Mouse (Mus musculus): Measurements from ENCODE around the gene Dnaja2. TPM values are rescaled to one million over a fixed set of nuclear protein-coding genes. Genes with fewer than 3 reads are reported as not detected.

Gene Dnaja2
- polyA plus RNA-seq, 1 experiment: 10.9 TPM

GRCm38 (mm10) chr8:85559201-85559600, 4.1 kb upstream of the Dnaja2 start:
- DNase-seq: no peak
- Histone ChIP-seq H3K4me3 (replicated peaks; ENCODE audit: extremely low read depth, low read depth, low read length) (no peak overlapping the region), H3K4me1 (ENCODE audit: control insufficient read depth, insufficient read depth, low read length) (peaks cover 8% of the 10 kb centered on the region)
- 94% methylated on average over 1 of the region's 1 CpGs for WGBS
- no peak for TF ChIP-seq POLR2A (IDR thresholded peaks at IDR 0.05; ENCODE audit: borderline replicate concordance, extremely low read depth, low read depth, low read length)
- no peak for TF ChIP-seq CTCF (IDR thresholded peaks at IDR 0.05; ENCODE audit: insufficient read depth, low read length)

- Histone ChIP-seq H3K4me3 (replicated peaks; ENCODE audit: extremely low read depth, low read depth, low read length) (no peak overlapping the region), H3K4me1 (ENCODE audit: control insufficient read depth, insufficient read depth, low read length) (peaks cover 10% of the 10 kb centered on the region)
- 33% methylated on average over 3 of the region's 3 CpGs for WGBS
Observed at GRCm38 (mm10) chr8:85557601-85557986, 2.5 kb upstream of the Dnaja2 start.

GRCm38 (mm10) chr8:85556986-85557600, 1.9 kb upstream of the Dnaja2 start:
- TF ChIP-seq CTCF (IDR thresholded peaks at IDR 0.05; ENCODE audit: insufficient read depth, low read length): no peak
- no peak for TF ChIP-seq POLR2A (IDR thresholded peaks at IDR 0.05; ENCODE audit: borderline replicate concordance, extremely low read depth, low read depth, low read length)
- H3K4me3 ChIP-seq (replicated peaks; ENCODE audit: extremely low read depth, low read depth, low read length): no peak overlapping the region
- WGBS: 67% methylated on average over 2 of the region's 2 CpGs
- peaks cover 10% of the 10 kb centered on the region for H3K4me1 ChIP-seq (ENCODE audit: control insufficient read depth, insufficient read depth, low read length)
- DNase-seq: no peak

More at GRCm38 (mm10) chr8:85557601-85557986, 2.5 kb upstream of the Dnaja2 start:
- DNase-seq: no peak
- TF ChIP-seq CTCF (IDR thresholded peaks at IDR 0.05; ENCODE audit: insufficient read depth, low read length) (no peak), POLR2A (IDR thresholded peaks at IDR 0.05; ENCODE audit: borderline replicate concordance, extremely low read depth, low read depth, low read length) (no peak)

GRCm38 (mm10) chr8:85554391-85555180, 558 bp downstream of the Dnaja2 start:
- Histone ChIP-seq H3K4me3 (replicated peaks; ENCODE audit: extremely low read depth, low read depth, low read length) (peak overlapping the region; percentile 88), H3K4me1 (ENCODE audit: control insufficient read depth, insufficient read depth, low read length) (peaks cover 10% of the 10 kb centered on the region)
- peak; percentile 17 for DNase-seq
- no peak for TF ChIP-seq CTCF (IDR thresholded peaks at IDR 0.05; ENCODE audit: insufficient read depth, low read length)
- TF ChIP-seq POLR2A (IDR thresholded peaks at IDR 0.05; ENCODE audit: borderline replicate concordance, extremely low read depth, low read depth, low read length): no peak
- WGBS: 1% methylated on average over 65 of the region's 66 CpGs

- Histone ChIP-seq H3K4me1 (ENCODE audit: control insufficient read depth, insufficient read depth, low read length) (peaks cover 7% of the 10 kb centered on the region), H3K4me3 (replicated peaks; ENCODE audit: extremely low read depth, low read depth, low read length) (no peak overlapping the region)
- no peak for DNase-seq
- 93% methylated on average over 1 of the region's 1 CpGs for WGBS
- TF ChIP-seq POLR2A (IDR thresholded peaks at IDR 0.05; ENCODE audit: borderline replicate concordance, extremely low read depth, low read depth, low read length) (no peak), CTCF (IDR thresholded peaks at IDR 0.05; ENCODE audit: insufficient read depth, low read length) (no peak)
Observed at GRCm38 (mm10) chr8:85551934-85552333, 3.2 kb downstream of the Dnaja2 start.

GRCm38 (mm10) chr8:85536332-85536731, 18.8 kb downstream of the Dnaja2 start:
- DNase-seq: no peak
- TF ChIP-seq CTCF (IDR thresholded peaks at IDR 0.05; ENCODE audit: insufficient read depth, low read length) (no peak), POLR2A (IDR thresholded peaks at IDR 0.05; ENCODE audit: borderline replicate concordance, extremely low read depth, low read depth, low read length) (no peak)
- WGBS: 99% methylated on average over 2 of the region's 2 CpGs
- H3K4me1 ChIP-seq (ENCODE audit: control insufficient read depth, insufficient read depth, low read length): no peaks in the 10 kb centered on the region; the same call in 1 of the 2 replicates
- no peak overlapping the region for H3K4me3 ChIP-seq (replicated peaks; ENCODE audit: extremely low read depth, low read depth, low read length)

- no peaks in the 10 kb centered on the region; the same call in 1 of the 2 replicates for H3K4me1 ChIP-seq (ENCODE audit: control insufficient read depth, insufficient read depth, low read length)
- WGBS: 62% methylated on average over 1 of the region's 1 CpGs
- no peak for TF ChIP-seq CTCF (IDR thresholded peaks at IDR 0.05; ENCODE audit: insufficient read depth, low read length)
- TF ChIP-seq POLR2A (IDR thresholded peaks at IDR 0.05; ENCODE audit: borderline replicate concordance, extremely low read depth, low read depth, low read length): no peak
- no peak overlapping the region for H3K4me3 ChIP-seq (replicated peaks; ENCODE audit: extremely low read depth, low read depth, low read length)
- no peak for DNase-seq
Observed at GRCm38 (mm10) chr8:85534163-85534562, 21.0 kb downstream of the Dnaja2 start.

GRCm38 (mm10) chr8:85533434-85533833, 21.7 kb downstream of the Dnaja2 start:
- Histone ChIP-seq H3K4me3 (replicated peaks; ENCODE audit: extremely low read depth, low read depth, low read length) (no peak overlapping the region), H3K4me1 (ENCODE audit: control insufficient read depth, insufficient read depth, low read length) (no peaks in the 10 kb centered on the region; the same call in 1 of the 2 replicates)
- TF ChIP-seq CTCF (IDR thresholded peaks at IDR 0.05; ENCODE audit: insufficient read depth, low read length) (no peak), POLR2A (IDR thresholded peaks at IDR 0.05; ENCODE audit: borderline replicate concordance, extremely low read depth, low read depth, low read length) (no peak)
- WGBS: 66% methylated on average over 2 of the region's 2 CpGs
- DNase-seq: no peak

- H3K4me3 ChIP-seq (replicated peaks; ENCODE audit: extremely low read depth, low read depth, low read length): no peak overlapping the region
- WGBS: 89% methylated on average over 4 of the region's 4 CpGs
- no peaks in the 10 kb centered on the region; the same call in 1 of the 2 replicates for H3K4me1 ChIP-seq (ENCODE audit: control insufficient read depth, insufficient read depth, low read length)
- no peak for DNase-seq
- TF ChIP-seq POLR2A (IDR thresholded peaks at IDR 0.05; ENCODE audit: borderline replicate concordance, extremely low read depth, low read depth, low read length) (no peak), CTCF (IDR thresholded peaks at IDR 0.05; ENCODE audit: insufficient read depth, low read length) (no peak)
Observed at GRCm38 (mm10) chr8:85532843-85533242, 22.3 kb downstream of the Dnaja2 start.
